Mouse (Mus musculus): ENCODE data around the gene Chat. TPM values are rescaled to one million over a fixed set of nuclear protein-coding genes. Genes with fewer than 3 reads are reported as not detected.

Gene Chat
- polyA plus RNA-seq, 1 experiment from 2014 or later = 0.08 TPM

DNA sequence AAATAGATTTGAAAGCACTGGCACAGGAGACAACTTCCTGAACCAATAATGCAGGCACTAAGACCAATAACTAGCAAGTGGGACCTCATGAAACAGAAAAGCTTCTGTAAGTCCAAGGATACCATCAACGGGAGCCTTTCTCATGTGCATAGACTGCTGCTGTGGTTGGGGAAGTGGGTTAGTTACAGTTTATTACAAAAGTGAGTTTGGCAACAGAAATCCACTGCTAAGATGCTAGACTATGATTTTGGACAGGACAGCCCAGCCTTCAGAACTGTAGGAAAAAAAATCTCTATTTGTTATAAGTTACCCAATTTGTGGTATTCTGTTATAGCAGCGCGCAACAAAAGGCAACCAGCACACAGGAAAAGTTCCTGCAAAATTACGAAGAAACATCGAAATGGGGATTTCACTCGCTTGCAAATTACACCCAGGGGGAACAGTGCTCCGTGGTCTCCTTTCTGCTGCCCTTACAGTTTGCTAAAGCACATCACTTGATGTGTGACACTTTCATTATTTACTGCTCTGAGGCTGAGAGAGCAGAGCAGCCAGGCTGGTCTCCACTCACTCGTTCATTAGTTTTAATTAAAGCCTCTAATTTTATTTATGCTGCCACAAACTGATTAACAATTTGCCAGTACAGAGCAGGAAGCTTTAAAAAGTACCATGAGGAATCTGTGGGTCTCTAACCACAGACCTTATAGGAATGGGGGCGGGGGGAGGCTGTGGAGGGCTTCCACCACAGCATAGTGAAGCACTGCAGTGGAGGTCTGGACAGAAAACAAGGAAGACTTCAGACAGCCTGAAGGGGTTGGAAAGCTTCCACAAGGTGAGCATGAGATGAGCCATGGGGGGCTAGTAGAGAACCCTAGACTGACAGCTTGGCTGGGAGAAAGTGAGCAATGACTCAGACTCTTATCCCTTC, 37.2 kb upstream of the Chat start:
- Histone ChIP-seq H3K4me2 (replicated peaks; ENCODE audit: low read depth, low read length) (no peak overlapping the region), H3K4me1 (ENCODE audit: control insufficient read depth, insufficient read depth, low read length) (no peaks in the 10 kb centered on the region), H3K9ac (ENCODE audit: low read depth, low read length) (no peak overlapping the region), H3K4me3 (ENCODE audit: low read length) (no peak overlapping the region), H3K9me3 (ENCODE audit: control insufficient read depth, low read length) (no peaks in the 10 kb centered on the region), H3K27me3 (ENCODE audit: control insufficient read depth, insufficient read depth, low read length) (no peaks in the 10 kb centered on the region), H3K36me3 (ENCODE audit: control insufficient read depth, insufficient read depth, low read length) (no peaks in the 10 kb centered on the region), H3K27ac (ENCODE audit: low read depth, low read length) (no peak overlapping the region)
- no peak for ATAC-seq (ENCODE audit: low FRiP score, low TSS enrichment)
- WGBS = 73% methylated on average over 9 of the region's 9 CpGs

- Histone ChIP-seq H3K27me3 (ENCODE audit: control insufficient read depth, insufficient read depth, low read length) (no peaks in the 10 kb centered on the region), H3K9me3 (ENCODE audit: control insufficient read depth, low read length) (no peaks in the 10 kb centered on the region), H3K4me1 (ENCODE audit: control insufficient read depth, insufficient read depth, low read length) (no peaks in the 10 kb centered on the region), H3K27ac (ENCODE audit: low read depth, low read length) (no peak overlapping the region), H3K36me3 (ENCODE audit: control insufficient read depth, insufficient read depth, low read length) (no peaks in the 10 kb centered on the region), H3K9ac (ENCODE audit: low read depth, low read length) (no peak overlapping the region), H3K4me3 (ENCODE audit: low read length) (no peak overlapping the region), H3K4me2 (replicated peaks; ENCODE audit: low read depth, low read length) (no peak overlapping the region)
- 62% methylated on average over 2 of the region's 2 CpGs for WGBS
- ATAC-seq (ENCODE audit: low FRiP score, low TSS enrichment) = no peak
Measured at GRCm38 (mm10) chr14:32501303-32501702, 35.5 kb upstream of the Chat start.

DNA sequence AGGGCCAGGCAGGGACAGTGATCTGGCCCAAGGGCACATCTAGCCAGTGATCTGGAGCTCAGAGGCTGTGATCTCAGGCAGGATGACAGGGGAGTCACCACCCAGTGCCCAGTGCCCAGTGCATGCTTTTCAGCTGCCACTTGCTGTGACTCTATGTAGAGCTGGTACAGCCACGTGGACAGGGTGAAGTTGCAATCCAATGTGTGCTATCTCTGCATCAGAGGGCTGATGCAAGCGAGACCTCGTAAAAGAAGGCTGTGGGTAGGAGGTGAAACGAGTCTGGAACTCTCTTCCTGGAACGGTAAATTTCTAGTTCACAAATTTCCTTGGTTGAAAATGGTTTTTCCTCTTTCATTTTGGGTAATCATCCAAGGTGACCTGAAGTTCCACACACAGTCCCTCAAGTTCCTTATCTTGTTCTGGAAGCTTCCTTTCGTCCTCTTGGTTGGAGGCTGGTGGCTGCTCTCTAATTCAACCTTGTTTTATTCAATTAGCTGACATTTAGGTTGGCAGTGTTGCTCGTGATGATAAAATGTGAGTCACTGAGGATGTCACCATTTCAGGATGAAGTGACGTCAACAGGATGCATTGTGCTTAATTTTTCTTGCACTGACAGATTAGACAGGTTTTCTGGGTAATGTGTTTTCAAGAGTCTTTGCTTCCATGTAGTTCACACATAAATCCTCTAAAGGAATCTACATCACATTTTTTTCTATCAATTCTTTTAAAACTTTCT, 30.5 kb upstream of the Chat start:
- ATAC-seq (ENCODE audit: low FRiP score, low TSS enrichment) = no peak
- Histone ChIP-seq H3K9ac (ENCODE audit: low read depth, low read length) (no peak overlapping the region), H3K9me3 (ENCODE audit: control insufficient read depth, low read length) (no peaks in the 10 kb centered on the region), H3K36me3 (ENCODE audit: control insufficient read depth, insufficient read depth, low read length) (no peaks in the 10 kb centered on the region), H3K27me3 (ENCODE audit: control insufficient read depth, insufficient read depth, low read length) (no peaks in the 10 kb centered on the region), H3K27ac (ENCODE audit: low read depth, low read length) (no peak overlapping the region), H3K4me3 (ENCODE audit: low read length) (no peak overlapping the region), H3K4me1 (ENCODE audit: control insufficient read depth, insufficient read depth, low read length) (no peaks in the 10 kb centered on the region), H3K4me2 (replicated peaks; ENCODE audit: low read depth, low read length) (no peak overlapping the region)
- 63% methylated on average over 8 of the region's 8 CpGs for WGBS

DNA sequence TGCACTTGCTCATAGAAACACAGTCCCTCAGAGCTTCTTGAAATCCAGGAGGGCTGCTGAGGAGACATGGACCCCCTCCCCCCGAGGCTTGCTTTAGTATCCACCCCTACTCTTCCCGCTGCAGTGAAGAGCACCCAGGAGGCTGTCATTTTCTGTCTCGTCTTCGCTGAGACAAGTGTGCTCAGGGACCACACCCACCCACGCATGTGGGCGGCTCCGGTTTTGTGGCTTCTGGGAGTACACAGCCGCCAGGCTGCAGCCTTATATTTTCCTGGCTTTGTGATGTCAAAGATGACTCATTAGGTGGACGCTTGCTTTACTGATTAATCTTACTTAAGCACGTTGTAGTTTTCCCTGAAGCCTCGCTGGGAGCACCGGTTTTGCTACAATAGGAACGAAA, 26.7 kb upstream of the Chat start:
- Histone ChIP-seq H3K9ac (ENCODE audit: low read depth, low read length) (no peak overlapping the region; the same call in 1 of the 2 replicates), H3K4me2 (replicated peaks; ENCODE audit: low read depth, low read length) (peak overlapping the region; percentile 31), H3K27me3 (ENCODE audit: control insufficient read depth, insufficient read depth, low read length) (no peaks in the 10 kb centered on the region), H3K4me1 (ENCODE audit: control insufficient read depth, insufficient read depth, low read length) (no peaks in the 10 kb centered on the region), H3K4me3 (ENCODE audit: low read length) (peak overlapping the region; percentile 18; the same call in 1 of the 2 replicates), H3K9me3 (ENCODE audit: control insufficient read depth, low read length) (no peaks in the 10 kb centered on the region), H3K36me3 (ENCODE audit: control insufficient read depth, insufficient read depth, low read length) (no peaks in the 10 kb centered on the region), H3K27ac (ENCODE audit: low read depth, low read length) (no peak overlapping the region)
- no peak; the same call in 1 of the 2 replicates for ATAC-seq (ENCODE audit: low FRiP score, low TSS enrichment)
- 15% methylated on average over 13 of the region's 13 CpGs for WGBS

DNA sequence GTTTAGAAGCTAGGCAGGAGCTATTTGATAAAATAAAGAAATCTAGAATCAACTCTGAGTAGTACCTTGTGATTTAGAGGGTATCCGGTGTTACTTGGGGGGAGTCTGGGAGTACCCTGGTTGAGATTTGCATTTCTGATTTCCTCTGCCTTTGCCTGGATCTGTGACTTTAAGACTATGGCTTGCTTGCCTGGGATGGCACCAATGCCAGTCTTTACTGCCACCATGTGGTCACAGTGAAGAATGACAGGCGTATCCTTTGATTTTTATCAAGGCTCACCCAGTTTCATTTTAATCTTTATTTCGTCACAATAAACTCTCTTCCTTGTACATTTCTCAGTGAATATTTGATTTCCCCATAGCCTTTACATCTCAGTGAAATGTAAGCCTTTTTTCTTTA, 16.3 kb upstream of the Chat start:
- Histone ChIP-seq H3K27ac (ENCODE audit: low read depth, low read length) (no peak overlapping the region), H3K27me3 (ENCODE audit: control insufficient read depth, insufficient read depth, low read length) (no peaks in the 10 kb centered on the region), H3K4me2 (replicated peaks; ENCODE audit: low read depth, low read length) (no peak overlapping the region), H3K4me1 (ENCODE audit: control insufficient read depth, insufficient read depth, low read length) (no peaks in the 10 kb centered on the region), H3K4me3 (ENCODE audit: low read length) (no peak overlapping the region), H3K9ac (ENCODE audit: low read depth, low read length) (no peak overlapping the region), H3K36me3 (ENCODE audit: control insufficient read depth, insufficient read depth, low read length) (no peaks in the 10 kb centered on the region), H3K9me3 (ENCODE audit: control insufficient read depth, low read length) (no peaks in the 10 kb centered on the region)
- 13% methylated on average over 3 of the region's 3 CpGs for WGBS
- no peak for ATAC-seq (ENCODE audit: low FRiP score, low TSS enrichment)

- ATAC-seq (ENCODE audit: low FRiP score, low TSS enrichment) = no peak
- no peak overlapping the region for H3K9ac ChIP-seq (ENCODE audit: low read depth, low read length)
- no peaks in the 10 kb centered on the region for H3K36me3 ChIP-seq (ENCODE audit: control insufficient read depth, insufficient read depth, low read length)
- H3K4me1 ChIP-seq (ENCODE audit: control insufficient read depth, insufficient read depth, low read length) = no peaks in the 10 kb centered on the region
- no peaks in the 10 kb centered on the region for H3K27me3 ChIP-seq (ENCODE audit: control insufficient read depth, insufficient read depth, low read length)
- WGBS = 53% methylated on average over 1 of the region's 1 CpGs
- no peak overlapping the region for H3K4me3 ChIP-seq (ENCODE audit: low read length)
- no peak overlapping the region for H3K27ac ChIP-seq (ENCODE audit: low read depth, low read length)
- no peak overlapping the region for H3K4me2 ChIP-seq (replicated peaks; ENCODE audit: low read depth, low read length)
- H3K9me3 ChIP-seq (ENCODE audit: control insufficient read depth, low read length) = no peaks in the 10 kb centered on the region
Measured at GRCm38 (mm10) chr14:32477581-32477980, 11.8 kb upstream of the Chat start.

GRCm38 (mm10) chr14:32476559-32476958, 10.8 kb upstream of the Chat start:
- Histone ChIP-seq H3K4me2 (replicated peaks; ENCODE audit: low read depth, low read length) (no peak overlapping the region), H3K9me3 (ENCODE audit: control insufficient read depth, low read length) (no peaks in the 10 kb centered on the region), H3K4me3 (ENCODE audit: low read length) (no peak overlapping the region), H3K27ac (ENCODE audit: low read depth, low read length) (no peak overlapping the region), H3K36me3 (ENCODE audit: control insufficient read depth, insufficient read depth, low read length) (no peaks in the 10 kb centered on the region), H3K4me1 (ENCODE audit: control insufficient read depth, insufficient read depth, low read length) (no peaks in the 10 kb centered on the region), H3K27me3 (ENCODE audit: control insufficient read depth, insufficient read depth, low read length) (no peaks in the 10 kb centered on the region), H3K9ac (ENCODE audit: low read depth, low read length) (no peak overlapping the region)
- 73% methylated on average over 6 of the region's 6 CpGs for WGBS
- no peak for ATAC-seq (ENCODE audit: low FRiP score, low TSS enrichment)

DNA sequence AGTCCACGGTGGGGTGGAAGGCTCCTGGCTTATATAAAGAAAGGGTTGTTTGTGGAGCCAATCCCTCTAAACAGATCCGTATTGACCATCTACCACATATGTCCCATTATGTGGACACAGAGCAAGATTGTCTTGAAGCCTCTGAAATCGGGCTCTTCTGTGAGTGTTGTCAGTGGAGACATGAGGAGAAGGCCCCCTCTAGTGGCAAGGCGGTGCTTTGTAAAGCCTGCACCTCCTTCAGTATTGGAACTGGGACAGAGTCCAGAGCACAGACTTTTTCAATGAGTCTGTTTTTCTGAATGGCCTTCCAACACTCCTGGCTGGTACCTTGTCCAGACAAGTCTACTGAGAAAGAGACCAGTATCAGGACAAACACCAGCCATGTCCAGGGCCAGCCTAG, 7.2 kb upstream of the Chat start:
- H3K27me3 ChIP-seq (ENCODE audit: control insufficient read depth, insufficient read depth, low read length) = peaks cover 3% of the 10 kb centered on the region; the same call in 1 of the 2 replicates
- H3K9me3 ChIP-seq (ENCODE audit: control insufficient read depth, low read length) = no peaks in the 10 kb centered on the region
- no peaks in the 10 kb centered on the region for H3K4me1 ChIP-seq (ENCODE audit: control insufficient read depth, insufficient read depth, low read length)
- 13% methylated on average over 4 of the region's 4 CpGs for WGBS
- no peak overlapping the region for H3K9ac ChIP-seq (ENCODE audit: low read depth, low read length)
- H3K27ac ChIP-seq (ENCODE audit: low read depth, low read length) = no peak overlapping the region
- H3K36me3 ChIP-seq (ENCODE audit: control insufficient read depth, insufficient read depth, low read length) = no peaks in the 10 kb centered on the region
- no peak overlapping the region for H3K4me2 ChIP-seq (replicated peaks; ENCODE audit: low read depth, low read length)
- no peak overlapping the region for H3K4me3 ChIP-seq (ENCODE audit: low read length)
- peak; percentile 55; the same call in 1 of the 2 replicates for ATAC-seq (ENCODE audit: low FRiP score, low TSS enrichment)

DNA sequence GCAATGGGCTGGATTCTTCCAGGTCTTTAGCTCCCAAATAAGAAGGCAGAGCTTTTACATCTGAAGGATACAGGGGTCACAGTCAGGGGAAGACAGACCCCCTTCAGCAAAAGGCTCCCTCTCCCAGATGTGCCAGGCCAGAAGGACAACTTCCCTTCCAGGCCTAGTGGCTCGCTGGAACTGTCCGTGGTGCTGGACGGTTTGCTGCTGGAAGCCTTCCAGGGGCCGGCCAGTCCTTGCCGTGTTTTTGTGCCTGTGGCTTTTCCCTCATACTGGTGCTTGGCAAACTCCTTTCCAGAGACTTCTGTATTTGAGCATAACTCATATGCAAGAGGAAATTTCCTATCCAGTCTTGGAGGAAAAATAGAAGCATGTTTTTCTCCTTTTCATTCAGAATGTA, 1.8 kb upstream of the Chat start:
- no peak overlapping the region for H3K27ac ChIP-seq (ENCODE audit: low read depth, low read length)
- 3% methylated on average over 5 of the region's 5 CpGs for WGBS
- peaks cover 6% of the 10 kb centered on the region; the same call in 1 of the 2 replicates for H3K4me1 ChIP-seq (ENCODE audit: control insufficient read depth, insufficient read depth, low read length)
- no peak overlapping the region for H3K4me3 ChIP-seq (ENCODE audit: low read length)
- H3K36me3 ChIP-seq (ENCODE audit: control insufficient read depth, insufficient read depth, low read length) = no peaks in the 10 kb centered on the region
- no peak for ATAC-seq (ENCODE audit: low FRiP score, low TSS enrichment)
- peaks cover 53% of the 10 kb centered on the region for H3K27me3 ChIP-seq (ENCODE audit: control insufficient read depth, insufficient read depth, low read length)
- no peak overlapping the region for H3K9ac ChIP-seq (ENCODE audit: low read depth, low read length)
- H3K9me3 ChIP-seq (ENCODE audit: control insufficient read depth, low read length) = no peaks in the 10 kb centered on the region
- H3K4me2 ChIP-seq (replicated peaks; ENCODE audit: low read depth, low read length) = no peak overlapping the region
